Mouse (Mus musculus): ENCODE results near the gene Gm11020. TPM values are rescaled to one million over a fixed set of nuclear protein-coding genes. Genes with fewer than 3 reads are reported as not detected.

The Gm11020 gene
- polyA plus RNA-seq, 1 experiment from 2014 or later = not detected

DNA sequence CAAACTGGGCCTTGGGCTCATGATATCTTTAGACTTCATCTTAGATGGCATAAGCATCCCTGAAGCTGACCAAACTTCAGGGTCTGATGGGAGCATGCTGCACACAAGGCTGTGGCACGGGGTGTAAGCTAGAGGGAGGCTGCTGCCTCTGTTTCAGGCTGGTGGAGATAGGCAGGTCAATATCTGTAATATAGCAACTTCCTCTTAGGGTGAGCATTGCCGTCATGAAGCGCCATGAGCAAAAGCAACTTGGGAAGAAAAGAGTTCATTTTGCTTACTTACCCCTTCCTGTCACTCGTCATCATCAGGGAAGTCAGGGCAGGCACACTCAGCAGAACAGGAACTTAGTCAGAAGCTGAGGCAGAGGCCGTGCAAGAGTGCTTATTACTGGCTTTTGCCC, 12.4 kb downstream of the Gm11020 start:
- no peaks in the 10 kb centered on the region for H3K4me1 ChIP-seq
- H3K27ac ChIP-seq = no peak overlapping the region
- ATAC-seq (ENCODE audit: low FRiP score, low read depth) = no peak
- no peaks in the 10 kb centered on the region for H3K36me3 ChIP-seq
- WGBS = 78% methylated on average over 5 of the region's 5 CpGs
- no peaks in the 10 kb centered on the region for H3K27me3 ChIP-seq (replicated peaks)
- H3K4me2 ChIP-seq (replicated peaks) = no peak overlapping the region
- H3K4me3 ChIP-seq = no peak overlapping the region
- no peaks in the 10 kb centered on the region for H3K9me3 ChIP-seq
- no peak overlapping the region for H3K9ac ChIP-seq

DNA sequence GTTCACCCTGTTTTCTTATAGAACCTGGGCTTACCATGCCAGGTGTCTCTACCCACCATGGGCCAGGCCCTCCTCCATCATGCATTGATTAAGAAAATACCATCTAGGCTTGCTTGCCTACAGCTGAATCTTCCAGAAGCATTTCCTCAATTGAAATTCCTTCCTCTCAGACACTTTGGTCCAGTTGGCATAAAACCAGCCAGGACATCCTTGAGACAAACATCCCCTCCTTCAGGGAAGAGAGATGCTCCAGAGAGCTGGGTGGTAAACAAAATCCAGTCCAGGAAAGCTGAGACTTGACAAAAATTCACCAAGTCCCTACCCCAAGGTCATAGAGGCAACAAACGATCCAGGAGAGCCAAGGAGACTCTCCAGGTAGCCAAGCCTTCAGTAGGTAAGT, 12.8 kb downstream of the Gm11020 start:
- ATAC-seq (ENCODE audit: low FRiP score, low read depth) = no peak
- Histone ChIP-seq H3K9me3 (no peaks in the 10 kb centered on the region), H3K4me3 (no peak overlapping the region), H3K4me2 (replicated peaks) (no peak overlapping the region), H3K27me3 (replicated peaks) (no peaks in the 10 kb centered on the region), H3K36me3 (no peaks in the 10 kb centered on the region), H3K9ac (no peak overlapping the region), H3K4me1 (no peaks in the 10 kb centered on the region), H3K27ac (no peak overlapping the region)
- 75% methylated on average over 1 of the region's 1 CpGs for WGBS

- WGBS = 85% methylated on average over 1 of the region's 1 CpGs
- H3K9ac ChIP-seq = no peak overlapping the region
- no peak for ATAC-seq (ENCODE audit: low FRiP score, low read depth)
These were observed 15.4 kb downstream of the Gm11020 start for GRCm38 (mm10) chr8:104336806-104337205.

DNA sequence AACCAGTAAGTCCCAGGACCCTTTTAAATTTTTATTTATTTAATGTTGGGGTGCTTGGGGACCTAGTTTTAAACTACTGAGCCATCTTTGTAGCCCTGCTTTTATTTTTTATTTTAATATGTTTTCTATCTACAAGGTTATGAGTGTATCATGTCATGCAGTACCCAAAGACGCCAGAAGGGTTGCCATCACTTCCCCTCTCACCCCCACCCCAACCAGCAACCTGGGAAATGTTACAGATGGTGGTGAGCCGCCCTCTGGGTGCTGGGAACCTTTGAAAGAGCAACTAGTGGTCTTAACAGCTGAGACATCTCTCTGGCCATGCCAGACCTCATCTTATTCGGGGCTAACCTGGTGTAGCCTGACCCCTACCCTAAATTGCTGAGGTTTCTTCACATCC, 16.5 kb downstream of the Gm11020 start:
- Histone ChIP-seq H3K27ac (no peak overlapping the region), H3K27me3 (replicated peaks) (no peaks in the 10 kb centered on the region), H3K4me1 (peaks cover 19% of the 10 kb centered on the region), H3K4me2 (replicated peaks) (no peak overlapping the region), H3K36me3 (no peaks in the 10 kb centered on the region), H3K4me3 (no peak overlapping the region), H3K9me3 (no peaks in the 10 kb centered on the region), H3K9ac (no peak overlapping the region)
- ATAC-seq (ENCODE audit: low FRiP score, low read depth) = no peak
- WGBS = 54% methylated on average over 3 of the region's 3 CpGs

More at GRCm38 (mm10) chr8:104336806-104337205, 15.4 kb downstream of the Gm11020 start:
- peaks cover 19% of the 10 kb centered on the region for H3K4me1 ChIP-seq
- H3K27me3 ChIP-seq (replicated peaks) = no peaks in the 10 kb centered on the region
- no peak overlapping the region for H3K4me2 ChIP-seq (replicated peaks)
- H3K9me3 ChIP-seq = no peaks in the 10 kb centered on the region
- no peak overlapping the region for H3K4me3 ChIP-seq
- no peak overlapping the region for H3K27ac ChIP-seq
- no peaks in the 10 kb centered on the region for H3K36me3 ChIP-seq

GRCm38 (mm10) chr8:104339229-104339982, 18.0 kb downstream of the Gm11020 start, which contains the start of gene Cmtm3:
Gene Cmtm3, plus strand, starts transcription at chr8:104339410.
- 0 out of 2 replicates have a peak, but pooled peaks have one; percentile 6 for ATAC-seq (ENCODE audit: low FRiP score, low read depth)
- H3K4me1 ChIP-seq = peaks cover 19% of the 10 kb centered on the region
- H3K9me3 ChIP-seq = no peaks in the 10 kb centered on the region
- peak within 1 kb of the TSS; percentile 77 for H3K9ac ChIP-seq
- H3K36me3 ChIP-seq = no peaks in the 10 kb centered on the region
- H3K4me3 ChIP-seq = peak within 1 kb of the TSS; percentile 57
- 22% methylated on average over 18 of the region's 18 CpGs for WGBS
- H3K27me3 ChIP-seq (replicated peaks) = no peaks in the 10 kb centered on the region
- H3K27ac ChIP-seq = no peak within 1 kb of the TSS
- H3K4me2 ChIP-seq (replicated peaks) = peak within 1 kb of the TSS; percentile 80

- H3K9me3 ChIP-seq = no peaks in the 10 kb centered on the region
- peak overlapping the region; percentile 80 for H3K4me2 ChIP-seq (replicated peaks)
- no peaks in the 10 kb centered on the region for H3K36me3 ChIP-seq
- no peaks in the 10 kb centered on the region for H3K27me3 ChIP-seq (replicated peaks)
- H3K4me1 ChIP-seq = peaks cover 19% of the 10 kb centered on the region
- H3K9ac ChIP-seq = peak overlapping the region; percentile 77
- WGBS = 1% methylated on average over 6 of the region's 6 CpGs
- peak overlapping the region; percentile 57 for H3K4me3 ChIP-seq
- no peak for ATAC-seq (ENCODE audit: low FRiP score, low read depth)
- no peak overlapping the region for H3K27ac ChIP-seq
These were observed 18.5 kb downstream of the Gm11020 start for GRCm38 (mm10) chr8:104339983-104340232.

DNA sequence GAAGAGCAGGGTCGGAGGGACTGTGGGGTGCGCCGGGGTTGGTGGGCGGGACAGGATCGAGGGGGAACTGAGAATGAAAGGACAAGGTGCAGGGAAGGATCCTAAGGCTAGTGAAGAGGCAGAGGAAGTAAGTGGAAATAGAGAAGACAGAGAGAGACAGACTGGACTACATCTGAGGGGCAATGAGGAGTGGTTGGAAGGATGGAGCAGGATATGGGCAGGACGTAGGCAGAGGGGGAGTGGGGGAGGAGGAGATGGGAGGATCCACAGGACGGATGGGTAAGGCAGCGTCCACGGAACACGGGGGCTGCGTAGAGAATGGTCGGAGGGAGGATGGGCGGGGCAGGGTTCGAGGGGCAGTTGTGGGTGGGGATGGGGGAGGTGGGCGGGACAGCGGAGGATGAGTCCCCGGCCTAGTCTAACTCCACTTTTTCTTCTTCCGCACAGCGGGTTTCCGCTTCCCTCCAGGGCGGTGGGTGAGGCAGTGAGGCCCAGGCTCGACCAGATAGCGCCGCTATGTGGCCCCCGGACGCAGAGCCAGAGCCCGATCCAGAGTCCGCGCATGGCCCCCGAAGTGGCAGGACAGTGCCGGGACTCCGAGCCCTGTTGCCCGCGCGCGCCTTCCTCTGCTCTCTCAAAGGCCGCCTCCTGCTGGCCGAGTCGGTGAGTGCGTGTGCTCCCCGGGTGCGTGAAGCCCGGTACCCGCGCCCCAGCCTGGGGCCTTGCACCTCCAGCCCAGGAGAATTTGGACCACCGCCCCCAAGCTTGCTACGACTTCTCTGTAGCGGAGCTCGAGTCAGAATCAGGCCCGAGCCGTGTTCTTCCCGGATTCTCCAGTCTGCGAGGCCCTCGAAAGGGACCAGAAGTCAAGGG, 19.1 kb downstream of the Gm11020 start:
- peak overlapping the region; percentile 57 for H3K4me3 ChIP-seq
- no peaks in the 10 kb centered on the region for H3K9me3 ChIP-seq
- peak overlapping the region; percentile 80 for H3K4me2 ChIP-seq (replicated peaks)
- peak; percentile 77 for ATAC-seq (ENCODE audit: low FRiP score, low read depth)
- peak overlapping the region; percentile 20; the same call in 1 of the 2 replicates for H3K27ac ChIP-seq
- peaks cover 19% of the 10 kb centered on the region for H3K4me1 ChIP-seq
- no peaks in the 10 kb centered on the region for H3K27me3 ChIP-seq (replicated peaks)
- WGBS = under 1% methylated on average over 47 of the region's 54 CpGs
- H3K36me3 ChIP-seq = no peaks in the 10 kb centered on the region
- peak overlapping the region; percentile 77 for H3K9ac ChIP-seq

DNA sequence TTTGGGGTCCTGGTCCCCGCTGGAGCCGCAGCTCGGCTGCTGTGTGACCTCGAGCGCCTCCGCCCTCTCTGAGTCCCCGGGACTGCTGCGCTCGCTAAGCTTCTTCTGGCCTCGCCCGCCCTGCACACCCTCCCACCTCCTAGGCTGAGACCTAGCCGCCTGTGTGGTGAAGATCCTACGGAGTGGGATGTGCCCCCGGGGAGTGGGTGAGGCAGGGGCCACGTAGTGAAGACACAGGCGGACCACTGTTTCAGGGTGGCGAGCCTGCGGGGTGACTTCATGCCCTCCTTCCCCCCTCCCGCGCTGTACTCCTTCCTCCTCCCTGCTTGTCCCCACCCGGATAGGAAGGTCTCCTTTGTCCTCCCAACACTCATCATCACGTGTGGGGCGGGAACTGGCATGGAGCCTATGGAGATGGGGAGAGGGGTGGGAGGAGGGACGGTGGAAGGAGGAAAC, 19.8 kb downstream of the Gm11020 start:
- no peaks in the 10 kb centered on the region for H3K9me3 ChIP-seq
- no peaks in the 10 kb centered on the region for H3K36me3 ChIP-seq
- peak overlapping the region; percentile 57 for H3K4me3 ChIP-seq
- peak; percentile 69 for ATAC-seq (ENCODE audit: low FRiP score, low read depth)
- WGBS = 2% methylated on average over 24 of the region's 24 CpGs
- H3K9ac ChIP-seq = peak overlapping the region; percentile 77
- no peaks in the 10 kb centered on the region for H3K27me3 ChIP-seq (replicated peaks)
- H3K4me1 ChIP-seq = peaks cover 19% of the 10 kb centered on the region
- H3K4me2 ChIP-seq (replicated peaks) = peak overlapping the region; percentile 80
- H3K27ac ChIP-seq = peak overlapping the region; percentile 20; the same call in 1 of the 2 replicates

DNA sequence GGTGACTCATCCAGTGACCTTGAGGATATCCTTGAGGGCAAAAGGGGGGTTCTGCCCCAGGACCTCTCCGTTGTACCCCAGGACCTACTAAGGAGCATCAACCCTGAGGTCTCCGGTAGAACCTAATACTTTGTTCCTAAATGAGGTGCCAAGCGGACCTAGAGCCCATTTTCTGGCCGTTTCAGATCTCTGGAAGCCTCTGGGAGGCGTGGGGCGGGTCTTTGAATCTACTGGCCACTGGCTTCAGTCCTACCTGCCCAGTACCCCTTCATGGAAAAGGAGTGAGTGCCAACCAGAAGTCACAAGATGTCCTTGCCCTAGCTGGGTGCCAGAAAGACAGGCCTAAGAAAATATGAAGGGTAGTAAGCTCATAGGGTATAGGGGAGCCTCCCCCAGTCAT, 20.3 kb downstream of the Gm11020 start:
- H3K27ac ChIP-seq = no peak overlapping the region
- no peak for ATAC-seq (ENCODE audit: low FRiP score, low read depth)
- H3K9me3 ChIP-seq = no peaks in the 10 kb centered on the region
- H3K36me3 ChIP-seq = peaks cover 2% of the 10 kb centered on the region; the same call in 1 of the 2 replicates
- H3K4me2 ChIP-seq (replicated peaks) = peak overlapping the region; percentile 80
- H3K9ac ChIP-seq = no peak overlapping the region
- 52% methylated on average over 6 of the region's 6 CpGs for whole genome bisulfite sequencing
- H3K4me1 ChIP-seq = peaks cover 19% of the 10 kb centered on the region
- no peaks in the 10 kb centered on the region for H3K27me3 ChIP-seq (replicated peaks)
- no peak overlapping the region for H3K4me3 ChIP-seq

DNA sequence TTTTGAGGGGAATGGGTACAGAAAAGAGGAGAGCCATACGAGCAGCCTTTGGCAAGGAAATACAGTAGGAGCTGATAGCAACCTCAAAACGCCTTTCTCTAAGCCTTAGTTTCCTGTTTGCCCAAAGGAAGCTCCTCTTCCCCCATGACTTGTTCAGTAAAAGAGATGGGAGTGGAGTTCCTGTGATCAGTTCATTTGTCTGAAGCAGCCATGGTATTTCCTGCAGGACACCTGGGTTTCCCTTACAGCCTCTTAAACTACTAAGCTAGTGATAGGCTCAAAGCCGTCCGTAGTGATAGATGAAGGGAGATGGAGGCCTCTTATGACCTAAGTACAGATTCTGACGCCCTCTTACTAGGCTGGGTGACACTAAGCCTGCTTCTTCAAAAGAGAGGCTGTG, 21.1 kb downstream of the Gm11020 start:
- Histone ChIP-seq H3K4me1 (peaks cover 19% of the 10 kb centered on the region), H3K4me3 (no peak overlapping the region), H3K9me3 (no peaks in the 10 kb centered on the region), H3K4me2 (replicated peaks) (no peak overlapping the region), H3K9ac (no peak overlapping the region), H3K27ac (no peak overlapping the region), H3K27me3 (replicated peaks) (no peaks in the 10 kb centered on the region), H3K36me3 (peaks cover 4% of the 10 kb centered on the region)
- no peak for ATAC-seq (ENCODE audit: low FRiP score, low read depth)
- 81% methylated on average over 5 of the region's 5 CpGs for WGBS

DNA sequence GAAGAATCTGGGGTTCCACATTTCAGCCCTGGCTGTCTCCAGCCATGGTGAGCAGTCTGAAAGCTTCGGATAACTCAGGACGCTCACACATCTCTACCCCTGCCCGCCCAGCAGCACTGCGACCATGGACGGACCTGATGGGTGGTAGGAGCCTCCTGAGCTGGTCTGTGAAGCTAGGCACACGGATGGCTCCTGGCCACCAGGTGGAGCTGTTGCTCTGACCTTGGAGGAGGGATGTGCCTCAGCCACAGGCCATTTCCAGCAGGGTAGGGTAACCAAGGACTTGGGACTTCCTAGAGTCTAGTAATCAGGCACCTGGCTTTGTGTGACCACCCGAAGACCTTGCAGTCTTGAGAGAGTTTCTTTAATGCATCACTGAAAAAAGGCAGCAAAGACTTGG, 22.6 kb downstream of the Gm11020 start:
- no peak overlapping the region for H3K27ac ChIP-seq
- H3K36me3 ChIP-seq = peaks cover 10% of the 10 kb centered on the region
- no peak overlapping the region for H3K4me2 ChIP-seq (replicated peaks)
- WGBS = 14% methylated on average over 7 of the region's 7 CpGs
- no peaks in the 10 kb centered on the region for H3K9me3 ChIP-seq
- no peak overlapping the region for H3K4me3 ChIP-seq
- ATAC-seq (ENCODE audit: low FRiP score, low read depth) = peak; percentile 19; the same call in 1 of the 2 replicates
- no peaks in the 10 kb centered on the region for H3K27me3 ChIP-seq (replicated peaks)
- H3K4me1 ChIP-seq = peaks cover 19% of the 10 kb centered on the region
- no peak overlapping the region for H3K9ac ChIP-seq

- peaks cover 15% of the 10 kb centered on the region for H3K4me1 ChIP-seq
- no peak overlapping the region for H3K9ac ChIP-seq
- H3K36me3 ChIP-seq = peaks cover 10% of the 10 kb centered on the region
- H3K27ac ChIP-seq = no peak overlapping the region
- 97% methylated on average over 5 of the region's 5 CpGs for WGBS
- no peaks in the 10 kb centered on the region for H3K9me3 ChIP-seq
- no peak overlapping the region for H3K4me3 ChIP-seq
- H3K27me3 ChIP-seq (replicated peaks) = no peaks in the 10 kb centered on the region
- ATAC-seq (ENCODE audit: low FRiP score, low read depth) = no peak
- H3K4me2 ChIP-seq (replicated peaks) = no peak overlapping the region
These were observed 23.3 kb downstream of the Gm11020 start for GRCm38 (mm10) chr8:104344622-104345021.

Measured in neural tube, embryonic 12.5 days (tissue).